Mouse (Mus musculus) ES-E14 (cell line): ENCODE data around the gene Emx1.

ENCODE experiments used
- CHD2 ChIP-seq: IDR thresholded peaks from 2 replicates; pipeline ENCODE4 v1.6.1; 2014; ENCODE audit warnings: mild to moderate bottlenecking, low read depth, low read length, inconsistent platforms
- HCFC1 ChIP-seq: IDR thresholded peaks from 2 replicates; pipeline ENCODE4 v1.6.1; 2012; ENCODE audit warnings: low read length, inconsistent platforms, borderline replicate concordance; ENCODE audit not compliant: insufficient read depth
- MAFK ChIP-seq: IDR thresholded peaks from 2 replicates; pipeline ENCODE4 v1.6.1; 2014; ENCODE audit warnings: mild to moderate bottlenecking, low read depth, low read length, inconsistent platforms; ENCODE audit not compliant: insufficient read depth
- ZNF384 ChIP-seq: IDR thresholded peaks from 2 replicates; pipeline ENCODE4 v1.6.1; 2012; ENCODE audit warnings: low read depth, low read length, inconsistent platforms

- TF ChIP-seq CHD2, result no peak
- TF ChIP-seq HCFC1, result no peak
- no peak for TF ChIP-seq ZNF384
- TF ChIP-seq MAFK, result no peak
Measured at GRCm38 (mm10) chr6:85252251-85253058, 65.2 kb downstream of the Emx1 start.
